Mouse (Mus musculus) olfactory bulb, adult 2 months (tissue): ENCODE results near the gene Samd11.

Experiments
- CTCF ChIP-seq: fragments of 200-500 bp; IDR thresholded peaks from 2 replicates; pipeline ENCODE4 v1.5.1; 2012; ENCODE audit warnings: low read depth, mild to moderate bottlenecking, low read length, moderate library complexity; ENCODE audit not compliant: insufficient read depth
- POLR2A ChIP-seq: fragments of 200-500 bp; IDR thresholded peaks from 2 replicates; pipeline ENCODE4 v1.6.1; 2012; ENCODE audit warnings: mild to moderate bottlenecking, low read depth, low read length, moderate library complexity; ENCODE audit not compliant: insufficient read depth

DNA sequence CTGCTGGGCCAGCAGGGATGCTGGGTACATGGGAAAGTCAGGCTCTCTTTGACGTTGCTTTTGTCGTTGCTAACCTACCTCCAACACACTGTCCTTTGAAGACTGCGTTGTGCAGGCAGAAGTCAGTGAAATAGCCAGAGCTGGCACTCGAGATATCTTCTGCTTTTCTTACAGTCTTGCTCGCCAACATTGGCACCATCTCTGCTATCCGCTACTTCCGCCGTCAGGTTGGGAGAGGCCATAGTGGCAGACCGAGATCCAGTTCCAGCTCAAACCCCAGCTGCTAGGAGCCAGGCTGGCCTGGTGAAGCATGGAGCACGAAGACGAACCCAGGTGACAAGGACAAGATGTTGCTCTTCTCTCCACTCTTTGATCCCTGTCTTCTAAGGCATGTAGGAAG lies 35.5 kb downstream of the Samd11 start:
- TF ChIP-seq CTCF (no peak), POLR2A (no peak)
